Comparison of ENCODE assay signal across 18 mouse cellular contexts in the genomic region with DNA sequence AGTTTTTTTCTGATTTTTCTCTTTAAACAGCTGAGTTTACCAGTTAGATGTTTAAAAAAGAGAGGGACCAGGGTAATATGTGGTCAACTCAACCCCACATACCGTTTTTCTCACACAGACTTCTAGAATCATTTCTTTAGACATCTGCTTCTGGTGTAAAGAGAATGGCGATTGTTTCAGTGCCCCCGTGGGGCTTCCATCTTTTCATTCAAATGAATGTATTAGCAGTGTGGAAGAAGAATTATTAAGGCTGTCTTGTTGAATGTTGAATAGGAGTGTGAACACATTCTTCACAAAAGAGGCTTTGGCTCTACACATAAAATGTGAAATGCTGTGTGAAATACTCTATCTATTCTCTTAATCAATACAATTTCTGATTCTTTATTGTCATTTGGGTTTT.
DNase-seq lines count a peak whose midpoint lies in the region; ATAC-seq lines count a peak whose summit lies in the region.
"Had no signal": no experiment of that assay in that cellular context is flagged by ENCODE, and none has a peak within 500 bp of the region (broad histone marks: within the 10 kb centered on the region; RNA-seq: fewer than 3 reads in every experiment).

No protein-coding gene starts in this region.

- no peaks in the 10 kb centered on the region for H3K36me3 ChIP-seq in hindbrain, embryonic 10.5 days
- no peaks in the 10 kb centered on the region for H3K36me3 ChIP-seq in hindbrain, embryonic 14.5 days (replicated peaks; ENCODE audit: control insufficient read depth, insufficient read depth)
- no peaks in the 10 kb centered on the region for H3K36me3 ChIP-seq in midbrain, embryonic 12.5 days
- H3K36me3 ChIP-seq in midbrain, embryonic 16.5 days (ENCODE audit: control insufficient read depth, insufficient read depth, low read length): no peaks in the 10 kb centered on the region
- H3K36me3 ChIP-seq in midbrain, embryonic 13.5 days: no peaks in the 10 kb centered on the region
- H3K36me3 ChIP-seq: embryonic facial prominence, embryonic 12.5 days; heart, embryonic 12.5 days; hindbrain, embryonic 12.5 days; intestine, embryonic 15.5 days had no signal

- H3K4me2 ChIP-seq in hindbrain, embryonic 14.5 days (replicated peaks): no peak overlapping the region
- no peak overlapping the region for H3K4me2 ChIP-seq in midbrain, embryonic 12.5 days (replicated peaks)
- H3K4me2 ChIP-seq in midbrain, embryonic 16.5 days (ENCODE audit: low read length): no peak overlapping the region
- no peak overlapping the region for H3K4me2 ChIP-seq in midbrain, embryonic 13.5 days (replicated peaks)
- H3K4me2 ChIP-seq: embryonic facial prominence, embryonic 12.5 days; heart, embryonic 12.5 days; hindbrain, embryonic 12.5 days; intestine, embryonic 15.5 days had no signal

- H3K4me1 ChIP-seq in hindbrain, embryonic 10.5 days (replicated peaks): peaks cover 26% of the 10 kb centered on the region
- H3K4me1 ChIP-seq in hindbrain, embryonic 14.5 days (replicated peaks; ENCODE audit: control insufficient read depth, insufficient read depth, low read length): no peaks in the 10 kb centered on the region; the same call in 1 of the 2 replicates
- H3K4me1 ChIP-seq in midbrain, embryonic 12.5 days: peaks cover 15% of the 10 kb centered on the region
- H3K4me1 ChIP-seq in midbrain, embryonic 16.5 days (ENCODE audit: control insufficient read depth, insufficient read depth, low read length): 0 out of 2 replicates have a peak, but pooled peaks cover 3% of the 10 kb centered on the region
- H3K4me1 ChIP-seq in midbrain, embryonic 13.5 days (replicated peaks): peaks cover 19% of the 10 kb centered on the region
- H3K4me1 ChIP-seq: embryonic facial prominence, embryonic 12.5 days; heart, embryonic 12.5 days; intestine, embryonic 15.5 days had no signal

- no peaks in the 10 kb centered on the region for H3K27me3 ChIP-seq in hindbrain, embryonic 10.5 days (ENCODE audit: insufficient read depth, poor library complexity, severe bottlenecking)
- H3K27me3 ChIP-seq in hindbrain, embryonic 14.5 days (ENCODE audit: control insufficient read depth, insufficient read depth, low read length): no peaks in the 10 kb centered on the region
- H3K27me3 ChIP-seq in midbrain, embryonic 12.5 days: no peaks in the 10 kb centered on the region
- H3K27me3 ChIP-seq in midbrain, embryonic 16.5 days (ENCODE audit: control insufficient read depth, insufficient read depth, low read depth, low read length): no peaks in the 10 kb centered on the region
- no peaks in the 10 kb centered on the region for H3K27me3 ChIP-seq in midbrain, embryonic 13.5 days
- H3K27me3 ChIP-seq: embryonic facial prominence, embryonic 12.5 days; heart, embryonic 12.5 days; hindbrain, embryonic 12.5 days; intestine, embryonic 15.5 days had no signal

- H3K9ac ChIP-seq in hindbrain, embryonic 14.5 days: no peak overlapping the region
- H3K9ac ChIP-seq in midbrain, embryonic 12.5 days (replicated peaks): no peak overlapping the region
- no peak overlapping the region for H3K9ac ChIP-seq in midbrain, embryonic 16.5 days (ENCODE audit: low read depth, low read length)
- no peak overlapping the region for H3K9ac ChIP-seq in midbrain, embryonic 13.5 days (replicated peaks)
- H3K9ac ChIP-seq: embryonic facial prominence, embryonic 12.5 days; heart, embryonic 12.5 days; hindbrain, embryonic 12.5 days; intestine, embryonic 15.5 days had no signal

- peak; percentile 39 for DNase-seq in embryo, embryonic 11 days
- DNase-seq in embryo, embryonic 9.5 days (ENCODE audit: extremely low spot score): no peak
- DNase-seq in hindbrain, embryonic 10.5 days (ENCODE audit: low spot score): no peak
- DNase-seq in hindbrain, embryonic 14.5 days (ENCODE audit: low spot score): no peak
- no peak for DNase-seq in right cerebral cortex, postnatal 36 days (ENCODE audit: low spot score in 2 of 2)
- DNase-seq: adrenal gland, postnatal 10 days; cerebellum, adult 11-12 months; cerebellum, adult 9-10 months; cerebellum, postnatal 25 days; gastrocnemius, postnatal 14 days had no signal

- H3K9me3 ChIP-seq in hindbrain, embryonic 10.5 days: no peaks in the 10 kb centered on the region
- no peaks in the 10 kb centered on the region for H3K9me3 ChIP-seq in hindbrain, embryonic 14.5 days (ENCODE audit: control insufficient read depth, low read length)
- H3K9me3 ChIP-seq in midbrain, embryonic 12.5 days: no peaks in the 10 kb centered on the region
- no peaks in the 10 kb centered on the region for H3K9me3 ChIP-seq in midbrain, embryonic 16.5 days (replicated peaks; ENCODE audit: control insufficient read depth, low read length, poor library complexity, severe bottlenecking)
- H3K9me3 ChIP-seq in midbrain, embryonic 13.5 days: no peaks in the 10 kb centered on the region
- H3K9me3 ChIP-seq: embryonic facial prominence, embryonic 12.5 days; heart, embryonic 12.5 days; hindbrain, embryonic 12.5 days; intestine, embryonic 15.5 days had no signal

- ATAC-seq in hindbrain, embryonic 14.5 days (ENCODE audit: low FRiP score): no peak
- ATAC-seq in midbrain, embryonic 12.5 days (ENCODE audit: low FRiP score, low read depth): 0 out of 2 replicates have a peak, but pooled peaks have one; percentile 30
- ATAC-seq in midbrain, embryonic 16.5 days: no peak
- ATAC-seq in midbrain, embryonic 13.5 days: no peak
- ATAC-seq: forebrain, embryonic 16.5 days; intestine, embryonic 15.5 days had no signal

- WGBS in hindbrain, embryonic 10.5 days: 39% methylated on average over 3 of the region's 3 CpGs
- 9% methylated on average over 3 of the region's 3 CpGs for WGBS in hindbrain, embryonic 14.5 days
- 20% methylated on average over 3 of the region's 3 CpGs for WGBS in midbrain, embryonic 12.5 days
- WGBS in midbrain, embryonic 16.5 days: 12% methylated on average over 3 of the region's 3 CpGs
- WGBS in midbrain, embryonic 13.5 days: 16% methylated on average over 3 of the region's 3 CpGs

- H3K27ac ChIP-seq in hindbrain, embryonic 10.5 days: peak overlapping the region; percentile 67
- no peak overlapping the region for H3K27ac ChIP-seq in hindbrain, embryonic 14.5 days
- H3K27ac ChIP-seq in midbrain, embryonic 12.5 days (replicated peaks): peak overlapping the region; percentile 65
- H3K27ac ChIP-seq in midbrain, embryonic 16.5 days (ENCODE audit: low read length): no peak overlapping the region
- peak overlapping the region; percentile 20 for H3K27ac ChIP-seq in midbrain, embryonic 13.5 days
- H3K27ac ChIP-seq: embryonic facial prominence, embryonic 12.5 days; hindbrain, embryonic 12.5 days; intestine, embryonic 15.5 days had no signal

- H3K4me3 ChIP-seq in hindbrain, embryonic 10.5 days: no peak overlapping the region
- H3K4me3 ChIP-seq in hindbrain, embryonic 14.5 days (replicated peaks; ENCODE audit: low read length): no peak overlapping the region
- H3K4me3 ChIP-seq in midbrain, embryonic 12.5 days: no peak overlapping the region
- H3K4me3 ChIP-seq in midbrain, embryonic 16.5 days (ENCODE audit: low read depth, low read length): no peak overlapping the region
- no peak overlapping the region for H3K4me3 ChIP-seq in midbrain, embryonic 13.5 days (replicated peaks)
- H3K4me3 ChIP-seq: embryonic facial prominence, embryonic 12.5 days; heart, embryonic 12.5 days; hindbrain, embryonic 12.5 days; intestine, embryonic 15.5 days had no signal

Comparison
In these comparisons a context has a peak if more than half of its experiments do, and no peak if none do; other contexts are left out.
1. H3K27ac ChIP-seq: peak in hindbrain, embryonic 10.5 days (single experiment), midbrain, embryonic 12.5 days (single experiment) and midbrain, embryonic 13.5 days (single experiment); none in hindbrain, embryonic 14.5 days (single experiment) and midbrain, embryonic 16.5 days (single experiment).